Mouse (Mus musculus): ENCODE measurements around the gene Treml2. TPM values are rescaled to one million over a fixed set of nuclear protein-coding genes. Genes with fewer than 3 reads are reported as not detected.

The Treml2 gene
- polyA plus RNA-seq, 1 experiment from 2014 or later = 0.11 TPM

GRCm38 (mm10) chr17:48359616-48360015 is 60.3 kb downstream of the Treml2 start, which contains the start of gene Treml1:
Gene Treml1, plus strand, starts transcription at chr17:48359916.
- no peaks in the 10 kb centered on the region for H3K27me3 ChIP-seq
- H3K9me3 ChIP-seq = no peaks in the 10 kb centered on the region
- H3K4me3 ChIP-seq (replicated peaks) = no peak within 1 kb of the TSS
- no peaks in the 10 kb centered on the region for H3K4me1 ChIP-seq
- H3K4me2 ChIP-seq = no peak within 1 kb of the TSS
- H3K27ac ChIP-seq = no peak within 1 kb of the TSS
- ATAC-seq (ENCODE audit: low FRiP score) = no peak
- no peaks in the 10 kb centered on the region for H3K36me3 ChIP-seq (replicated peaks)
- no peak within 1 kb of the TSS for H3K9ac ChIP-seq
- 89% methylated on average over 7 of the region's 7 CpGs for WGBS

DNA sequence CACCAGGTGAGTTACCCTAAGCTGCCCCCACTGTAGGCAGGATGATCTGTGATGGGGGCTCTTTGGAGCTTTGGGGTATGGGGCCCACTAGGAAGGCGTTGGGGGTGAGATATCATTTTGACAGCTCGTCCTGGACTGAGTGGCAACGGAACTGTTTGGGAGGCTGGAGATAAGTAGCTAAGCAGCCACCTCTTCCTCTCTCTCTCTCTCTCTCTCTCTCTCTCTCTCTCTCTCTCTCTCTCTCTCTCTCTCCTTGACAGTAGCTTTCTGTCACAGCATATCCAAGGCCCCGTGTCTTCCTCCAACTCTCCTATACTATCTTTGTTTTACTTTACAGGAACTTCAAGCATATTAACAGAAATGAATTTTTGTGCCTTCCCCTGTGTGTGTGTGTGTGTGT is 61.2 kb downstream of the Treml2 start:
- WGBS = 96% methylated on average over 4 of the region's 4 CpGs
- H3K4me2 ChIP-seq = no peak overlapping the region
- ATAC-seq (ENCODE audit: low FRiP score) = no peak

More for the DNA sequence above, 61.2 kb downstream of the Treml2 start:
- no peaks in the 10 kb centered on the region for H3K27me3 ChIP-seq
- H3K9me3 ChIP-seq = no peaks in the 10 kb centered on the region
- H3K36me3 ChIP-seq (replicated peaks) = no peaks in the 10 kb centered on the region
- no peak overlapping the region for H3K4me3 ChIP-seq (replicated peaks)
- H3K4me1 ChIP-seq = no peaks in the 10 kb centered on the region
- no peak overlapping the region for H3K9ac ChIP-seq
- H3K27ac ChIP-seq = no peak overlapping the region

Other genes with a start within 250 kb of the Treml2 start
- not detected in 2 replicates for gene 1700067P10Rik, start 210.2 kb upstream of the Treml2 start, polyA plus RNA-seq (2016; fragmentation: Nextera tagmentation; extraction: Ambion mirVana)
- gene 9830107B12Rik, start 153.2 kb upstream of the Treml2 start, polyA plus RNA-seq (2016; fragmentation: Nextera tagmentation; extraction: Ambion mirVana) = not detected in 2 replicates
- gene A530064D06Rik, start 132.2 kb upstream of the Treml2 start, polyA plus RNA-seq (2016; fragmentation: Nextera tagmentation; extraction: Ambion mirVana) = not detected in 2 replicates
- gene Trem1, start 66.7 kb upstream of the Treml2 start, polyA plus RNA-seq (2016; fragmentation: Nextera tagmentation; extraction: Ambion mirVana) = 0.09 TPM in 1 of 2 replicates, not detected in the other
- not detected in 2 replicates for gene Trem3, start 51.7 kb upstream of the Treml2 start, polyA plus RNA-seq (2016; fragmentation: Nextera tagmentation; extraction: Ambion mirVana)
- gene Treml4, start 35.2 kb upstream of the Treml2 start, polyA plus RNA-seq (2016; fragmentation: Nextera tagmentation; extraction: Ambion mirVana) = 0.26 and 0.41 TPM in 2 replicates
- gene B430306N03Rik, start 16.6 kb downstream of the Treml2 start, polyA plus RNA-seq (2016; fragmentation: Nextera tagmentation; extraction: Ambion mirVana) = 0.13 TPM in 1 of 2 replicates, not detected in the other
- 2.4 TPM in 2 replicates for gene Trem2, start 46.9 kb downstream of the Treml2 start, polyA plus RNA-seq (2016; fragmentation: Nextera tagmentation; extraction: Ambion mirVana)
- gene Treml1, start 60.4 kb downstream of the Treml2 start, polyA plus RNA-seq (2016; fragmentation: Nextera tagmentation; extraction: Ambion mirVana) = 0.97 and 1.2 TPM in 2 replicates
- 20.7 and 23.4 TPM in 2 replicates for gene Nfya, start 110.4 kb downstream of the Treml2 start, polyA plus RNA-seq (2016; fragmentation: Nextera tagmentation; extraction: Ambion mirVana)
- 82.8 and 87.4 TPM in 2 replicates for gene Oard1, start 110.5 kb downstream of the Treml2 start, polyA plus RNA-seq (2016; fragmentation: Nextera tagmentation; extraction: Ambion mirVana)
- gene Apobec2, start 133.4 kb downstream of the Treml2 start, polyA plus RNA-seq (2016; fragmentation: Nextera tagmentation; extraction: Ambion mirVana) = 0.65 and 0.82 TPM in 2 replicates
- gene Tspo2, start 152.0 kb downstream of the Treml2 start, polyA plus RNA-seq (2016; fragmentation: Nextera tagmentation; extraction: Ambion mirVana) = 1.2 and 1.5 TPM in 2 replicates
- 0.10 and 0.18 TPM in 2 replicates for gene Unc5cl, start 155.4 kb downstream of the Treml2 start, polyA plus RNA-seq (2016; fragmentation: Nextera tagmentation; extraction: Ambion mirVana)

Data from forebrain, embryonic 12.5 days (tissue).